Mouse (Mus musculus): ENCODE results near the gene Tm7sf2. TPM values are rescaled to one million over a fixed set of nuclear protein-coding genes. Genes with fewer than 3 reads are reported as not detected.

Tm7sf2 gene
- polyA plus RNA-seq, 1 experiment from 2014 or later = 13.9 TPM

DNA sequence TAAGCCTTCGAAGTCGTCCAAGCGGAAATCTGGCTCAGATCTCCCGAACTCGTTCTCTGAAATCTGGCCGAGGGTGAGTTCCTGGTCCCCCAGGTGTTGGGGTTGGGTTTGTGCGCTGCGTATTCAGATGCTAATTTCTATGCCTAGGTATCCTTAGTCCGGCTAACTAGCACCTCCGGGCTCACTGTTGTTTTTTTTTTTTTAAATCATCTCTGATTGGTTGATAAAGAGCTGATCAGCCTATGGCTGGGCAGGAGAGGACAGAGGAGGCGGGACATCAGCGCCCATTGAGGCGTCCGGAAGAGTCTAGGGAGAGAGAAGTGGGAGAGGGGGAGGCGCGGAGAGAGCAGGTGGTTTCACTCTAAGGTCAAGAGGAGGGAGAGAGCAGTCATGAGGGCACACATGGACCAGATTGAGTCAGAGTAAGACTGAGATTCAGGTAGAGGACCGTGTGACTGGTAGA lies 17.3 kb upstream of the Tm7sf2 start:
- H3K27ac ChIP-seq = peak overlapping the region; percentile 32
- WGBS = under 1% methylated on average over 17 of the region's 17 CpGs
- peaks cover 64% of the 10 kb centered on the region for H3K36me3 ChIP-seq
- H3K9me3 ChIP-seq = no peaks in the 10 kb centered on the region
- peak overlapping the region; percentile 62 for H3K4me3 ChIP-seq
- no peaks in the 10 kb centered on the region for H3K27me3 ChIP-seq
- peak overlapping the region; percentile 64 for H3K9ac ChIP-seq
- peak overlapping the region; percentile 66 for H3K4me2 ChIP-seq
- ATAC-seq (ENCODE audit: borderline replicate concordance, extremely low read depth, low FRiP score, low TSS enrichment) = peak; percentile 66; the same call in 1 of the 2 replicates
- peaks cover 22% of the 10 kb centered on the region for H3K4me1 ChIP-seq

DNA sequence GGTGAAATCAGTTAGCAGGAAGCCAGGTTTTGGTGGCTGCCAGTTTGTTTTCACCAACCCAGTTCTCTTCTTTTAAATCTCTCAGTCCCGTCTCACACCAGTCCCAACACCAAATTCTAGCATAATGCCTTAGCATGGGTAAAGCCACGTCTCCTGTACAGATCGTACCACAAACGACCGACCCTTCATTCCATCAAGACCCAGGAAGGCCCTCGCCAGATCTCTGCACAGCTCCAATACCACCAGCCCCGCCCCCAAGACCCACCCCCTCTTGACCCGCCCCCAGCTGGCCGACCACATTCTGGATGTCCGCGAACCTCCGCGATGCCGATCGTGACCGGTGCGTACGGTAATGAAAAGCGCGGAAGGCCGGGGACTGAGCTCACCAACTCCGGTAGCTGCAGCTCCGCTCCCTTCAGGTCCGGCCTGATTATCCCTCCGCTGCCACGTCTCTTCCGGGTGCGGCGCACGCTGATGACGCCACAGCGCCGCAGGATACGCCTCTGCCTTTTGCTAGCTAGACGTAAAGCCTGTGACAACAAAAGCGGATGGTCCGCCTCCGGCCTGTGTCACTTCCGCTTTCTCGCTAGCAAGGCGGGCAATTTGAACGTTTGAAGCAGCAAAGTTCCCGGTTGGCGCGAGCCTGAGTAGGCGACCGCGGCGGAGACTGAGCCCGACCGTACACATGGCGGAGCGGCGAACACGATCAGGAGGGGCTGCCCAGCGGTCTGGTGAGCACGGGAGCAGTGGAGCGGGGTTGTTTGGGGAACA lies 16.5 kb upstream of the Tm7sf2 start, which contains the start of the genes Zfpl1 and Cdca5:
Zfpl1 (minus strand) TSS at position 479 of the 771 bp plus-strand sequence.
Cdca5 (plus strand) TSS at position 506 of the 771 bp plus-strand sequence.
- no peaks in the 10 kb centered on the region for H3K9me3 ChIP-seq
- peaks cover 63% of the 10 kb centered on the region for H3K36me3 ChIP-seq
- H3K9ac ChIP-seq = peak within 1 kb of the TSS; percentile 64
- peak within 1 kb of the TSS; percentile 58 for H3K27ac ChIP-seq
- peak within 1 kb of the TSS; percentile 83 for H3K4me2 ChIP-seq
- H3K27me3 ChIP-seq = no peaks in the 10 kb centered on the region
- under 1% methylated on average over 58 of the region's 58 CpGs for WGBS
- ATAC-seq (ENCODE audit: borderline replicate concordance, extremely low read depth, low FRiP score, low TSS enrichment) = peak; percentile 91
- peaks cover 22% of the 10 kb centered on the region for H3K4me1 ChIP-seq
- peak within 1 kb of the TSS; percentile 62 for H3K4me3 ChIP-seq

DNA sequence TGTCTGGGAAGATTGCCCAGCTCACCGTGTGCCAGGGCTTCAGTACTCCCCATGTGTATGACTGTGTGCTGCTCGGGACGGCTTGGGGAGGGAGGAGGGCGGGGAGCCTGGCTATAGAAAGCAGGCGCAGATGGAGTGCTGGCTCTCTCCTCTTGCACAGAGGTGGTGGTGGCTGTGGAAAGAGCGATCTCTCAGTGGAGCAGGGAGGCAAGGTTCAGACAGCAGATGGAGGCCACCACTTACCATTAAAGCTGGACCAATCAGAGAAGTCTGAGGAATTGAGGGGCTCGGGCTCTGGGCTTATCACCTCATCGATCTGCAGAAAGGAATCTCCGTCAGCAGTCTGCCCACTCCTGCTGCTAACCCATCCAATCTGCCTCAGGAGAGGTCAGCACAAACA lies 14.0 kb upstream of the Tm7sf2 start, which contains the start of gene Gm28374:
Gm28374 (minus strand) TSS at position 101 of the 400 bp plus-strand sequence.
- Histone ChIP-seq H3K27ac (no peak within 1 kb of the TSS), H3K4me3 (no peak within 1 kb of the TSS), H3K4me2 (no peak within 1 kb of the TSS), H3K9ac (no peak within 1 kb of the TSS), H3K9me3 (no peaks in the 10 kb centered on the region), H3K27me3 (no peaks in the 10 kb centered on the region), H3K4me1 (peaks cover 31% of the 10 kb centered on the region), H3K36me3 (peaks cover 38% of the 10 kb centered on the region)
- ATAC-seq (ENCODE audit: borderline replicate concordance, extremely low read depth, low FRiP score, low TSS enrichment) = no peak
- 79% methylated on average over 9 of the region's 9 CpGs for WGBS

DNA sequence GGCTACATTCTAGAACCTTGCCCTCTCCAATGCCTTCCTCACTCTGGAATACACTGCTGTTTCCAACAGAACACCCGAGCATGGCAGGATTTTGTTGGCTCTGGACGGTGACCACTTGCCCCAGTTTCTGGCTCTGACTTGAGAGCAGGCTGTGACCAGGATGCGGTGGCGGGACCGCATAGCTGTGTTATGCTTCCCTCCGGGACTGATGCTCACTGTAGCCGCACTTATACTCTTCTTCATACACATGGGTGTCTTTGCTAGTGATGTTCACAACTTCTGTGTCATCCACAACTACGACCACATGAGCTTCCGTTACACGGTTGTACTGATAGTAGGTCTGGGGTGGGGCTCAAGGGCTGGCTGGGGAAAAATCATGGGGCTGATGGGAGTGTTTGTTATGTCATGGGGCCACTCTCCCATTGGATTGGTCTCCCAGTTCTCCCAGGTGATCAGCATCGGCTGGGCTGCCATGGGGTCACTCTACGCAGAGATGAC lies 11.9 kb upstream of the Tm7sf2 start, which contains the start of gene Tmem262:
Tmem262 (plus strand) TSS at position 51 of the 498 bp plus-strand sequence.
- WGBS = 88% methylated on average over 12 of the region's 12 CpGs
- no peak within 1 kb of the TSS for H3K9ac ChIP-seq
- no peak for ATAC-seq (ENCODE audit: borderline replicate concordance, extremely low read depth, low FRiP score, low TSS enrichment)
- peaks cover 28% of the 10 kb centered on the region for H3K36me3 ChIP-seq
- no peaks in the 10 kb centered on the region for H3K9me3 ChIP-seq
- H3K4me1 ChIP-seq = peaks cover 26% of the 10 kb centered on the region
- no peaks in the 10 kb centered on the region for H3K27me3 ChIP-seq
- no peak within 1 kb of the TSS for H3K4me2 ChIP-seq
- no peak within 1 kb of the TSS for H3K4me3 ChIP-seq
- no peak within 1 kb of the TSS for H3K27ac ChIP-seq

DNA sequence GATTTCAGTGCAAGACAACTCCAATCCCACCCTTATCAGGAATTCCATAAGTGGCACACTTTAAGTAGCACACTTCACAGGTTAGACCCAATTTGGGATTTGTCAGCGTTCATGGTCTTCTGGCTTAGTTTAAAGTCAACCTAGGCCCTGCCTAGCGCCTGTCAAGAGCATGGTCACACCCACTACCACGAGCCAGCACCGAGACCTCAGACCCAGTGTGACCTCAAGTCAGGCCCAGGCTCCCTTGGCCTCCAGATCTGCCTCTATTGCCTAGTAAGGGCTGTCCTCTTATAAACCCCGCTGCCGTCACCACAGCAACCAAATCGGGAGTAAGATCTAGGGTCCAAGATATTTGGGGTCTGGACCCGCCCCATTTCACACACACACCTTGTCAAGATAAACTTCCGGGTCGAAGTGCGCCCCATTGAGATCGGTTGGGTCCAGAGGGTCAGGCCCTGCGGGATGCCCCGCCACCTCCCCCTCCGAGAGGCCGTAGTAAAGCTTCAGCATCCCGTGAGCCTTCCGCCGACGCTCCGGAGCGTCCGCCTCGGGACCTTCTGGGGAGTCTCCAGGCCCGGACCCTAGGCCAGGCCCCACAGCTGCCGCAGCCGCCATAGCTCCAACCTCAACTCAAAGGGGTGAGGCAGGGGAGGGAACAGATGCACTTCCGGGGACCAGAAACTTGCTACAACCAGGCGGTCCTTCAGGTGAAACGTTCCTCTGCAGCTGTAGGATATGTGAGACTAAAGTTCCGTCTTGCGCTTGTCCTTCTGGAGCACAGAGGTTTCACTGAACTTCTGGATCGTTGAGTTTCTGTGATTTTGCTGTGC lies 8.6 kb upstream of the Tm7sf2 start, which contains the start of gene Vps51:
Vps51 (minus strand) TSS at position 668 of the 830 bp plus-strand sequence.
- Histone ChIP-seq H3K4me1 (peaks cover 16% of the 10 kb centered on the region), H3K27ac (peak within 1 kb of the TSS; percentile 87), H3K9ac (peak within 1 kb of the TSS; percentile 79), H3K9me3 (no peaks in the 10 kb centered on the region), H3K4me3 (peak within 1 kb of the TSS; percentile 76), H3K36me3 (peaks cover 19% of the 10 kb centered on the region), H3K27me3 (no peaks in the 10 kb centered on the region), H3K4me2 (peak within 1 kb of the TSS; percentile 67)
- peak; percentile 81 for ATAC-seq (ENCODE audit: borderline replicate concordance, extremely low read depth, low FRiP score, low TSS enrichment)
- WGBS = under 1% methylated on average over 33 of the region's 33 CpGs

DNA sequence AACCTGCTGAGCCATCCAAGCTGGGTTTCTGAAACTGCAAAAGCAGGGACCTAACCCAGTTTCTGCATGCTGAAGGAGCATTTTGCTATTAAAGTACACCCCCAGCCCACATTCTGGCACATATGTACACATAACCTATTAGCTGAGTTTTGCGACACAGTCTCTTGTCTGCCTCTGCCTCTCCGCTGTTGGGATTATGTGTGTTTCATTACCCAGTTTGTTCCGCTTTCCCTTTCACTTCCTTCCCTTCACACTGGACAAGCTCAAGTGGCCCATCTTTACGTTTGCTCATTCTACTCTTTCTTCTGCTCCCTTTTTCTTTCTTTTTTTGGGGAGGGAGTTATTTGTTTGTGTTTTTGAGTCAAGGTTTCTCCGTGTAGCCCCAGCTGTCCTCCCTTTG lies 5.7 kb upstream of the Tm7sf2 start:
- no peak overlapping the region for H3K27ac ChIP-seq
- H3K4me1 ChIP-seq = peaks cover 16% of the 10 kb centered on the region
- no peak overlapping the region for H3K4me3 ChIP-seq
- H3K9me3 ChIP-seq = no peaks in the 10 kb centered on the region
- 90% methylated on average over 5 of the region's 5 CpGs for WGBS
- H3K27me3 ChIP-seq = no peaks in the 10 kb centered on the region
- H3K36me3 ChIP-seq = peaks cover 27% of the 10 kb centered on the region
- no peak overlapping the region for H3K4me2 ChIP-seq
- ATAC-seq (ENCODE audit: borderline replicate concordance, extremely low read depth, low FRiP score, low TSS enrichment) = no peak
- H3K9ac ChIP-seq = no peak overlapping the region

DNA sequence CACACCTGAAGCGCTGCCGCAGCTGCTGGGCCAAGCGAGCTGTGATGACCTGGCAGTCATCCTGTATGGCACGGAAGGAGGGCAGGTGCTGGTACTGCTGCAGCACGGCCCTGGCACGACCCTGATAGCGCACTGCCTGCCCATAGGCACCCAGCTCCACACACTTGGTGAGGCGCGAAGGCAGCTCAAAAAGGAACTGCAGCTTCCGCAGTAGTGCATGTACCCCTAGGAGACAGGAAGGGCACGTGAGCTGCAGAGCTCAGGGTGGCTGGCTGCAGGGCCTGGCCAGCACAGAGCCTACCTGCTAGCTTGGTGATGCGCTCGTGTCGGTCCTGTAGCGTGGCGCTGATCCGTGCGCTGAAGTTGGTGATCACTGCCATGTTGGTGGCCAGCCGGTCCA lies 3.1 kb upstream of the Tm7sf2 start:
- WGBS = 89% methylated on average over 19 of the region's 19 CpGs
- Histone ChIP-seq H3K27me3 (no peaks in the 10 kb centered on the region), H3K36me3 (peaks cover 29% of the 10 kb centered on the region), H3K4me3 (no peak overlapping the region), H3K4me1 (peaks cover 24% of the 10 kb centered on the region), H3K9me3 (no peaks in the 10 kb centered on the region), H3K27ac (no peak overlapping the region), H3K9ac (no peak overlapping the region), H3K4me2 (no peak overlapping the region)
- ATAC-seq (ENCODE audit: borderline replicate concordance, extremely low read depth, low FRiP score, low TSS enrichment) = no peak

DNA sequence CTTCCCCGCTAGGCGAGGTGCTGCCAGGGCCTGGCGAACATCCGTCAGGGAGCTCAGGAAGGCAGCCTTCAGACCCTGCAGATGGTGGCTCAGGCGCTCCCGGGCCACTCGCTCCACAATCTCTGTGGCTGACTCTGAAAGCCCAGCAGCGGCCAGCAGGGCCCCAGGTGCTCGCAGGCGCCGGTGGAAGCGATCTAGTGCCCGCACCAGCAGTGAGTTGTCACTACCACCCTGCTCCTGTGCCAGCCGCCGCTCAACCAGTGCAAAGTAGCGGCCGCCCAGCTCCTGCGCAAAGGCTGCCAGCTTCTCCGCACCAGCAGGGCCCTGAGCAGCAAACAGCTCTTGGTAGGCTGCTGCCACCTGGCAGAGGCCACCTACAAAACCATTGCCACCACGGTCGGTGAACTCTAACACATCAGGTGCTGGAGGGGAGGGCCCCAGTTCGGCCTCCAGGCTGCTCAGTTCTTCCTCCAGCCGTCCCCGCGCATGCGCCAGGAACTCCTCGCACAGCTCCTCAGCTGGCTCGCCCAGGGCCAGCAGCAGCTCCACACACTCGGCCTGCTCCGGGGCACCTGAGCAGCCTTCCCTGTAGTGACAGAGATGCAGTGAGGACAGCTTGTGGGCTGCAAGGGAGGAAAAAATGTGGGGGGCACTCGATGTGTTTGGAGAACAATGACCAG lies 2.5 kb upstream of the Tm7sf2 start:
- Histone ChIP-seq H3K9ac (no peak overlapping the region), H3K27ac (no peak overlapping the region), H3K4me3 (no peak overlapping the region), H3K4me1 (peaks cover 20% of the 10 kb centered on the region), H3K27me3 (no peaks in the 10 kb centered on the region), H3K9me3 (no peaks in the 10 kb centered on the region), H3K36me3 (peaks cover 29% of the 10 kb centered on the region), H3K4me2 (no peak overlapping the region)
- no peak for ATAC-seq (ENCODE audit: borderline replicate concordance, extremely low read depth, low FRiP score, low TSS enrichment)
- WGBS = 85% methylated on average over 31 of the region's 31 CpGs

DNA sequence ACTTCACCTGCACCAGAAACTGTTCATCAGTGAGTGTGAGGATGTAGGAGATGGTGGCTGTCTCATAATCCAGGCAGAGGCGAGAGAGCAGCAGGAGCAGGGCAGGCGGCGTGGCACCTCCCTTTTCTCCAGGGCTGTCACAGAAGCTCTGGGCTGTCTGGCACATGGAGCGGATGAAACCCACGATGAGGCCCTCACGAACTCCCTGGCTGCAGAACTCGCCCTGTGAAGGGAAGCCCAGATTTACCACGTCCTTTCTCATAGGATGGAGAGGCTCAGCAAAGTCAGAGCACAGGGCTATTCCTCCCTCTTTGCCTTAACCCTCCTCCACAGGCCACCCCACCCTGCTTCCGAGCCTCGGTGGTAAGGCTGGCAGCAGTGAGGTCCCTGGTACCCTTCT lies 1.7 kb upstream of the Tm7sf2 start:
- no peak overlapping the region for H3K4me2 ChIP-seq
- H3K27ac ChIP-seq = no peak overlapping the region
- H3K9ac ChIP-seq = no peak overlapping the region
- H3K9me3 ChIP-seq = no peaks in the 10 kb centered on the region
- 87% methylated on average over 10 of the region's 10 CpGs for WGBS
- no peak for ATAC-seq (ENCODE audit: borderline replicate concordance, extremely low read depth, low FRiP score, low TSS enrichment)
- peaks cover 29% of the 10 kb centered on the region for H3K36me3 ChIP-seq
- peaks cover 20% of the 10 kb centered on the region for H3K4me1 ChIP-seq
- no peaks in the 10 kb centered on the region for H3K27me3 ChIP-seq
- no peak overlapping the region for H3K4me3 ChIP-seq

DNA sequence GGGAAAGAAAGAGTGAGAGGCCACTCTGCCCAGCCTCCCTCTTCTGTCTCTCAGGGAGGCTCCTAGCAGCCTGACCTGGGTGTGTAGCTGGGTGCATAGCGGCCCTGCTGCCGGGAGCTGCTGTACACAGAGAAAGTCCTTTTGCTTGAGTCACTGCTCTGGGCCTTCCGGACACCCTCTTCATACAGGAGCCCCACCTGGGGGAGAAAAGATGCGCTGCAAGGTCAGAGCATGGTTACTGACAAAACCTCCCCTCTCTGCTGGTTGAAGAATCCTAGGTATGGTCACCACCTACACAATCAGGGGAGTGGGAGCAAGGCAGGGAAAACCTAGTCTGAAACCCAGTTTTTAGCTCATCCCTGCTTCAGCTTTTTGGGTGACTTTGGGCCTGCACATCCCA lies 778 bp upstream of the Tm7sf2 start:
- no peak overlapping the region for H3K9ac ChIP-seq
- no peak overlapping the region for H3K4me3 ChIP-seq
- no peak for ATAC-seq (ENCODE audit: borderline replicate concordance, extremely low read depth, low FRiP score, low TSS enrichment)
- peaks cover 29% of the 10 kb centered on the region for H3K36me3 ChIP-seq
- H3K27me3 ChIP-seq = no peaks in the 10 kb centered on the region
- 80% methylated on average over 4 of the region's 4 CpGs for WGBS
- peaks cover 20% of the 10 kb centered on the region for H3K4me1 ChIP-seq
- no peak overlapping the region for H3K4me2 ChIP-seq
- H3K27ac ChIP-seq = no peak overlapping the region
- no peaks in the 10 kb centered on the region for H3K9me3 ChIP-seq

Measured in lung, embryonic 15.5 days (tissue).